Mouse (Mus musculus) CD4-positive, CD25-positive, alpha-beta regulatory T cell, adult 9 weeks (primary cell): ENCODE data around the gene Runx1. TPM values are rescaled to one million over a fixed set of nuclear protein-coding genes. Genes with fewer than 3 reads are reported as not detected.

ENCODE experiments used
- polyA plus RNA-seq: library from polyadenylated mRNA; unstranded; fragments of 100-300 nt; shearing (Covaris generic); gene quantifications from one replicate; pipeline ENCODE4 v1.2.1, GENCODE M21; 2017

Runx1 gene
- 21.2 TPM for polyA plus RNA-seq

DNA sequence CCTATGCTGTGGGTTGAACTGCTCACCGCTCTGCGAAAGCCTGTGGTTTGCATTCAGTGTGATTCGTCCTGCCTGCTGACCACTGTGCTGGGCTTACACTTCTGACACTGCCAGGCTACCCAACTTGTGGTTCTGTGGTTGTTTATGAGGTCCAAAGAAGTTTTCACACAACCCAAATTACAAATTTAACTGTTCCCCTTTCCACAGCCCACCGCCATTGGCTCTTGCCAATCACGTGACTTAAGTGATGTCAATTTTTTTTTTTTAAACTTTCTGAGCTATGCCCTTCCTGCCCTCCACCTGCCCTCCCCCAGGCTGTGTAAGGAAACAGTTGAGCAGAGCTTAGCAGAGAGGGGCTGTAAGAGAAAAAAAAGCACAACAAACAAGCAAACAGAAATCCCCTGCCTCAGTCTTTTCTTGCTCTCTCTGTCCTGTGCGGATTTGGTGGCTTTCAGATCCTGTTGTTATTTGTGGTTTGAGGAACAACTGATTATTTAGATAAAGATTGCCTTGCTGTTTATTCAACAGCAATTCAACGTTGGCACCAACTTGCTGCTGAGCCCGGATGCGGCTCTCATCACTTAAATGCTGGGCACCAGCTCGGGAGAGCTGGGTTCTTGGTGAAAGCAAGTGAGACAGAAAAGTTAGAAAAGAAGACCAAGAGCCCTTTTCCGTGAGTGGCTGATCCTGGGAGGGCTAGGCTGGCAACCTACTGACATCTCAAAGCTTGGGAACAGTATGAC lies at the start of gene Runx1:
Runx1 (minus strand) TSS at position 242 of the 743 bp plus-strand sequence.

